Mouse (Mus musculus): Measurements from ENCODE around the gene Sac3d1. TPM values are rescaled to one million over a fixed set of nuclear protein-coding genes. Genes with fewer than 3 reads are reported as not detected.

The Sac3d1 gene
- polyA plus RNA-seq, 1 experiment from 2014 or later: 45.4 TPM

DNA sequence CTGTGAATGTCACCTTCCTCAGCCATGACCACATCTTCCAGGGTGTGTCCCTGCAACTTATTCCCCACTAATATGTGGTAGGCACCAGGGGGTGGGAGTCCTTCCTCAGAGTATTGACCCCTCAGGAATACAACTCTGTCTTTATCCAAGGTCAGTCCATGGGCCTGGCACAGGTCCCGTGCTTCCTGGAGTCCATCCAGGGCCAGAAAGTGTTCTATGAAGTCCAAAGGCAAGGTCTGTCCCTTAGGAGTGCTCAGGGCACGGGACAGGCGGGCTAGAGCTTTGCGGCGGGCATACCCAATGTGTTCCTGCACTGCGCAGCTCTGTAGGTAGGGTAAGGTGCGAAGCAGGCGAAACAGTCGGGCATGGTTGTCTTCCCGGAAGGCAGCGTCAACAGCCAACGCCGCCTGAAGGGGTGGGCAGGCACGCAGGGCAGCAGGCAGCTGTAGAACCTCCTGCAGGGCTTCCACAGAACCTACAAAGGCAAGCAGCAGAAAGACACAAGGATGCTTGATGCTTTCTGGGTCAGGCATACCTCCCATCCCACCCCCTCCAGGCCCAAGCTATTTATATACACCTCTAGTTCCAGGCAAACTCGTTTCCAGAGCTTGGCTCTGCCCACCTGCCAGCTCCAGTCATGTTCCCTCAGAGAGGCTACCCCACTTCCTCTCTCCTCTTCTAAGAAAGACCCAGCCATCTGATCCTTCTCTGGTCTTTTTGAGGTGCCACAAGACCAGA, 2.2 kb downstream of the Sac3d1 start:
- Histone ChIP-seq H3K9me3 (replicated peaks) (no peaks in the 10 kb centered on the region), H3K27ac (0 out of 2 replicates have a peak overlapping the region, but pooled peaks have one; percentile 6), H3K4me1 (peaks cover 30% of the 10 kb centered on the region), H3K4me3 (peak overlapping the region; percentile 61; the same call in 1 of the 2 replicates), H3K36me3 (ENCODE audit: poor library complexity, severe bottlenecking) (peaks cover 46% of the 10 kb centered on the region), H3K4me2 (peak overlapping the region; percentile 87), H3K27me3 (no peaks in the 10 kb centered on the region), H3K9ac (peak overlapping the region; percentile 90)
- 93% methylated on average over 15 of the region's 15 CpGs for WGBS
- no peak for ATAC-seq

DNA sequence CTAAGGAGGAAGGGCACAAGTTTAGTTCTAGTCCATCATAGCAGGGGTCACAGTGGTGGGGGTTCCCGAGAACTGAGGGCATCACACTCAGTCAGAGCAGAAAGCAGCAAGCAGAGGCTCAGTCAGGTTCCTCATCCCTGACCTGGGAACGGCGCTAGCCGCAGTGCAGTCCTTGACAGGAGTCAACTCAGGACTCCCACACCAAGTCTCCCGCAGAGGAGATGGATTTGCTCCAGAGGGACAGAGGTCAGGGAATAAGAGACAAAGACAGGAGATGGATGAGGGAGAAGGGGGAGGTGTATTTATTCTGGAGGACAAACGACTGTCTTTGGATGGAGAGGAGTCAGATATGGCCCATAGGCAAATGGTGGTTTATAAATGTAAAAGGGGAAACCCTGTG, 5.3 kb downstream of the Sac3d1 start:
- H3K9ac ChIP-seq: no peak overlapping the region
- H3K27me3 ChIP-seq: no peaks in the 10 kb centered on the region
- H3K4me3 ChIP-seq: no peak overlapping the region
- H3K4me1 ChIP-seq: peaks cover 17% of the 10 kb centered on the region
- 84% methylated on average over 6 of the region's 6 CpGs for WGBS
- H3K27ac ChIP-seq: no peak overlapping the region
- peaks cover 39% of the 10 kb centered on the region for H3K36me3 ChIP-seq (ENCODE audit: poor library complexity, severe bottlenecking)
- no peak for ATAC-seq
- H3K9me3 ChIP-seq (replicated peaks): no peaks in the 10 kb centered on the region
- H3K4me2 ChIP-seq: no peak overlapping the region

GRCm38 (mm10) chr19:6105586-6105985, 12.9 kb downstream of the Sac3d1 start, which contains the start of gene Naaladl1:
Gene Naaladl1 (plus strand): TSS chr19:6105782.
- Histone ChIP-seq H3K36me3 (ENCODE audit: poor library complexity, severe bottlenecking) (peaks cover 5% of the 10 kb centered on the region; the same call in 1 of the 2 replicates), H3K9ac (peak within 1 kb of the TSS; percentile 13; the same call in 1 of the 2 replicates), H3K27me3 (no peaks in the 10 kb centered on the region), H3K4me2 (no peak within 1 kb of the TSS), H3K4me1 (no peaks in the 10 kb centered on the region), H3K4me3 (no peak within 1 kb of the TSS), H3K27ac (no peak within 1 kb of the TSS), H3K9me3 (replicated peaks) (no peaks in the 10 kb centered on the region)
- WGBS: 92% methylated on average over 7 of the region's 7 CpGs
- ATAC-seq: no peak

- Histone ChIP-seq H3K4me1 (no peaks in the 10 kb centered on the region), H3K4me3 (no peak overlapping the region), H3K27me3 (no peaks in the 10 kb centered on the region), H3K4me2 (no peak overlapping the region), H3K36me3 (ENCODE audit: poor library complexity, severe bottlenecking) (peaks cover 5% of the 10 kb centered on the region; the same call in 1 of the 2 replicates), H3K9ac (peak overlapping the region; percentile 13; the same call in 1 of the 2 replicates), H3K27ac (no peak overlapping the region), H3K9me3 (replicated peaks) (no peaks in the 10 kb centered on the region)
- no peak for ATAC-seq
- 86% methylated on average over 4 of the region's 4 CpGs for whole genome bisulfite sequencing
Measured at GRCm38 (mm10) chr19:6104476-6104875, 14.0 kb downstream of the Sac3d1 start.

DNA sequence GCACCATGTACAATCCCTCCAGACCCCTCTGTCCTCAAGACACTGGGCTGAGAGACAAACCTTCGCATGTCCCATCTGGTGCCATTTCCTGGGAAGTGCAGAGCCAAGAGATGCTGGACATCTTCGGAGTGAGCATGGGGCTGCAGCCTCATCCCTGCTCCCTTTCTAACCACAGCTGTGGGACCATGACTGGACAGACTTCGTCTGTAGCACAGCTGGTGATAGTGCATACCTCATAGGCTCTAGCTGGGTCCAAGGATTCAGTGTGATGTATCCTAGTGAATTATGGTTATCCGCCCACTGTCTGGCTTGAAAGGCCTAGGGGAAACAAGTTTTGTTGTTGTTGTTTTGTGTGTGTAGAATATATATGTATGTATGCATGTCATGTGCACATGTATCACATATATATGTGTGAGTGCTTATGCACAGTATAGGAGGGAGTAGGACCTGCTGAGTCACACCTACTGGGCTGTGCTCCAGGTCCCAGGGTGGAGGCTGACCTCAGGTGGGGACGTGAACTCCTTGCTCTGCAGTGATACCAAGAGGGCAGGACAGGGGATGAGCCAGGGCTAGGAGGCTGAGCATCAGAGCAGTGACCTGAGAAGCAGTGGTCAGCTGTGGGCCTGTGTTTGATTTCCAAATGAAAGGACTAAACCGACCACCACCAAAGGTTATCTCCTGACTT, 16.1 kb downstream of the Sac3d1 start:
- Histone ChIP-seq H3K36me3 (ENCODE audit: poor library complexity, severe bottlenecking) (peaks cover 12% of the 10 kb centered on the region), H3K9ac (peak overlapping the region; percentile 21; the same call in 1 of the 2 replicates), H3K9me3 (replicated peaks) (no peaks in the 10 kb centered on the region), H3K27ac (no peak overlapping the region), H3K4me3 (no peak overlapping the region), H3K4me2 (no peak overlapping the region), H3K27me3 (no peaks in the 10 kb centered on the region), H3K4me1 (no peaks in the 10 kb centered on the region)
- 85% methylated on average over 6 of the region's 6 CpGs for WGBS
- ATAC-seq: no peak

DNA sequence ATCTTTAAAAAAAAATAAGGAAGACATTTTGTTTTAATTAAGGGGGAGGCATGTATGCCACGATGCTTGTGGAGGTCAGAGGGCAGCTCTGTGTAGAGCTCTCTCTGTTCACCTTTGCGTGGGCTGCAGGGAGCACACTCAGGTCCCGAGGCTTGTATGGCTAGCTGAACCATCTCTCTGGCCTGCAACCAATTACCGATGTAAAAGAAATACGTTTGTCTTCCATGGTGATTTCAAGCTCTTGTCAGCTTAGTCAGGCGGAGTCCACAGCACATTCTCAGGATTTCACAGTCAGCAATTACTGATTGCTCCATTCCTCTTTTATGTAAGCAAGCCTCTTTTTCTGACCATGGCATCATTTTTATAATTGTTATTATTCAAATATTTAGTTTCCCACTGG, 17.3 kb downstream of the Sac3d1 start:
- no peak for ATAC-seq
- H3K9ac ChIP-seq: no peak overlapping the region
- peaks cover 7% of the 10 kb centered on the region for H3K36me3 ChIP-seq (ENCODE audit: poor library complexity, severe bottlenecking)
- H3K4me1 ChIP-seq: no peaks in the 10 kb centered on the region
- WGBS: 85% methylated on average over 6 of the region's 6 CpGs
- no peaks in the 10 kb centered on the region for H3K9me3 ChIP-seq (replicated peaks)
- no peak overlapping the region for H3K27ac ChIP-seq
- no peak overlapping the region for H3K4me2 ChIP-seq
- H3K4me3 ChIP-seq: no peak overlapping the region
- no peaks in the 10 kb centered on the region for H3K27me3 ChIP-seq

DNA sequence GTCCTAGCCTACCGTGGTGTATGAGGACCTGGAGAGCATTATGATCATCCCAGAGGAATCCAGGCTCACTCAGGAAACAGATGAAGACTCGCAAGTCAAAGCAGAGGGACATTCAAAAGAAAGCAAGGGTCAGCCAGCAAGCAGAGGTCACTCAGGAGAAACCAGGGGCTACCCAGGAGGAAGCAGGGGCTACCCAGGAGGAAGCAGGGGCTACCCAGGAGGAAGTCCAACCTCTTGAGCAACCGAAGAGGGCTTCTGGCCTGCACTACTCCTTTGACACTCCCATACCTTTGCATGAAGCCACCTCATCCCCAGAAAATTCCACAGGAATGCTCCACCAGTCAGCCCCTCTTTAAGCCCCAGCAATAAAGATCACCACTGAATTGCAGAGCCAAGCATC, 20.6 kb downstream of the Sac3d1 start:
- H3K27ac ChIP-seq: no peak overlapping the region
- H3K4me1 ChIP-seq: no peaks in the 10 kb centered on the region
- H3K27me3 ChIP-seq: no peaks in the 10 kb centered on the region
- ATAC-seq: no peak
- H3K4me3 ChIP-seq: no peak overlapping the region
- peaks cover 32% of the 10 kb centered on the region for H3K36me3 ChIP-seq (ENCODE audit: poor library complexity, severe bottlenecking)
- no peaks in the 10 kb centered on the region for H3K9me3 ChIP-seq (replicated peaks)
- H3K4me2 ChIP-seq: no peak overlapping the region
- WGBS: 94% methylated on average over 3 of the region's 3 CpGs
- no peak overlapping the region for H3K9ac ChIP-seq

DNA sequence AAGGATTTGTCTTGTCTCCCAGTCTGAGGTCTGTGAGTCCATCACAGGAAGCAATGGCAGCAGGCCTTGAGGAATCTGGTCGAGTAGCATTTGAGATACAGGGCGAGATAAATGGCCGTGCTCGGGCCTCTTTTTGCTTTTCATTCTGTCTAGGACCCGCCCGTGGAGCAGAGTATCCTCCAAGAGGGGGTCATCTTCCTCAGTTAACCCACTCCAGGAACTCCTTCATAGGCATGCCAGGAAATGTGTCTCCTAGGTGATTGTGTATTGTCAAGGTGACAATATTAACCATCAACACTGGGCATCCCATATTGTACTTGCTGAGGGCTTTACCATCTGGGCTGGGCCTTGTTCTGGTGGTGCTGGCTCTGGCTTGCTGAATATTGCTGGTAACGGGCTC, 24.3 kb downstream of the Sac3d1 start, which contains the start of gene AC131692.1:
Gene AC131692.1, plus strand, starts transcription at position 301 of the 400 bp plus-strand sequence.
- Histone ChIP-seq H3K9ac (no peak within 1 kb of the TSS), H3K27ac (no peak within 1 kb of the TSS), H3K4me1 (no peaks in the 10 kb centered on the region), H3K36me3 (ENCODE audit: poor library complexity, severe bottlenecking) (peaks cover 64% of the 10 kb centered on the region), H3K9me3 (replicated peaks) (no peaks in the 10 kb centered on the region), H3K4me3 (no peak within 1 kb of the TSS), H3K4me2 (no peak within 1 kb of the TSS), H3K27me3 (no peaks in the 10 kb centered on the region)
- 93% methylated on average over 7 of the region's 7 CpGs for WGBS
- ATAC-seq: no peak

GRCm38 (mm10) chr19:6088841-6089240, 29.6 kb downstream of the Sac3d1 start:
- H3K27ac ChIP-seq: no peak overlapping the region
- H3K4me1 ChIP-seq: peaks cover 21% of the 10 kb centered on the region
- no peak overlapping the region for H3K9ac ChIP-seq
- no peak overlapping the region for H3K4me2 ChIP-seq
- ATAC-seq: no peak
- no peak overlapping the region for H3K4me3 ChIP-seq
- H3K27me3 ChIP-seq: no peaks in the 10 kb centered on the region
- 95% methylated on average over 13 of the region's 13 CpGs for WGBS
- H3K36me3 ChIP-seq (ENCODE audit: poor library complexity, severe bottlenecking): peaks cover 54% of the 10 kb centered on the region
- H3K9me3 ChIP-seq (replicated peaks): no peaks in the 10 kb centered on the region

DNA sequence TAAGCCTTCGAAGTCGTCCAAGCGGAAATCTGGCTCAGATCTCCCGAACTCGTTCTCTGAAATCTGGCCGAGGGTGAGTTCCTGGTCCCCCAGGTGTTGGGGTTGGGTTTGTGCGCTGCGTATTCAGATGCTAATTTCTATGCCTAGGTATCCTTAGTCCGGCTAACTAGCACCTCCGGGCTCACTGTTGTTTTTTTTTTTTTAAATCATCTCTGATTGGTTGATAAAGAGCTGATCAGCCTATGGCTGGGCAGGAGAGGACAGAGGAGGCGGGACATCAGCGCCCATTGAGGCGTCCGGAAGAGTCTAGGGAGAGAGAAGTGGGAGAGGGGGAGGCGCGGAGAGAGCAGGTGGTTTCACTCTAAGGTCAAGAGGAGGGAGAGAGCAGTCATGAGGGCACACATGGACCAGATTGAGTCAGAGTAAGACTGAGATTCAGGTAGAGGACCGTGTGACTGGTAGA, 33.0 kb downstream of the Sac3d1 start:
- peaks cover 28% of the 10 kb centered on the region for H3K4me1 ChIP-seq
- H3K4me3 ChIP-seq: peak overlapping the region; percentile 66
- H3K36me3 ChIP-seq (ENCODE audit: poor library complexity, severe bottlenecking): peaks cover 49% of the 10 kb centered on the region
- peak; percentile 74 for ATAC-seq
- H3K27me3 ChIP-seq: no peaks in the 10 kb centered on the region
- H3K9ac ChIP-seq: peak overlapping the region; percentile 63
- peak overlapping the region; percentile 57; the same call in 1 of the 2 replicates for H3K27ac ChIP-seq
- H3K4me2 ChIP-seq: peak overlapping the region; percentile 90
- under 1% methylated on average over 17 of the region's 17 CpGs for WGBS
- no peaks in the 10 kb centered on the region for H3K9me3 ChIP-seq (replicated peaks)

- peak within 1 kb of the TSS; percentile 90 for H3K4me2 ChIP-seq
- no peaks in the 10 kb centered on the region for H3K27me3 ChIP-seq
- peak within 1 kb of the TSS; percentile 66 for H3K4me3 ChIP-seq
- peaks cover 49% of the 10 kb centered on the region for H3K36me3 ChIP-seq (ENCODE audit: poor library complexity, severe bottlenecking)
- peaks cover 28% of the 10 kb centered on the region for H3K4me1 ChIP-seq
- no peaks in the 10 kb centered on the region for H3K9me3 ChIP-seq (replicated peaks)
- WGBS: under 1% methylated on average over 58 of the region's 58 CpGs
- peak; percentile 94 for ATAC-seq
- H3K9ac ChIP-seq: peak within 1 kb of the TSS; percentile 74
- peak within 1 kb of the TSS; percentile 57; the same call in 1 of the 2 replicates for H3K27ac ChIP-seq
Measured at GRCm38 (mm10) chr19:6084478-6085248, 33.8 kb downstream of the Sac3d1 start, which contains the start of the genes Zfpl1 and Cdca5. Gene Zfpl1 (minus strand): TSS chr19:6084956. Gene Cdca5 (plus strand): TSS chr19:6084983.

Measured in forebrain, embryonic 13.5 days (tissue).